Mouse (Mus musculus) heart, adult 2 months (tissue): ENCODE measurements at regions not wholly inside any gene's neighbourhood (a gene's known extent, or its start where the extent isn't known, plus 50 kb on each side); places are given as distances from the start of the nearest gene placed in this dataset.

Experiments
- DNase-seq, 2 experiments: peaks; one replicate each; pipeline ENCODE4 v3.0.0; 2021
- H3K27ac ChIP-seq: fragments of 200-600 bp; 2 replicates; pipeline ENCODE4 v1.8.1; 2022
- H3K27me3 ChIP-seq: fragments of 200-500 bp; 2 replicates; pipeline ENCODE4 v1.6.1; 2012; ENCODE audit warnings: mild to moderate bottlenecking, low read length, inconsistent platforms, mixed read lengths; ENCODE audit not compliant: control insufficient read depth, insufficient read depth
- H3K36me3 ChIP-seq: fragments of 200-500 bp; 2 replicates; pipeline ENCODE4 v1.6.1; 2012; ENCODE audit warnings: low read length, inconsistent platforms; ENCODE audit not compliant: control insufficient read depth, insufficient read depth
- H3K4me1 ChIP-seq: fragments of 200-500 bp; 2 replicates; pipeline ENCODE4 v1.6.1; 2011; ENCODE audit warnings: low read length; ENCODE audit not compliant: control insufficient read depth, insufficient read depth
- H3K4me3 ChIP-seq: fragments of 200-600 bp; 2 replicates; pipeline ENCODE4 v1.8.1; 2022
- H3K79me2 ChIP-seq: fragments of 200-500 bp; replicated peaks from 2 replicates; pipeline ENCODE4 v1.6.1; 2012; ENCODE audit warnings: mild to moderate bottlenecking, inconsistent platforms, low read length, moderate library complexity, mixed read lengths; ENCODE audit not compliant: control insufficient read depth, insufficient read depth
- H3K9ac ChIP-seq: fragments of 200-500 bp; 2 replicates; pipeline ENCODE4 v1.6.1; 2012; ENCODE audit warnings: low read depth, mild to moderate bottlenecking, control low read depth, inconsistent platforms, low read length, mixed read lengths
- CTCF ChIP-seq: fragments of 200-600 bp; IDR thresholded peaks from 2 replicates; pipeline ENCODE4 v1.8.1; 2022; ENCODE audit warnings: antibody characterized with exemption, mild to moderate bottlenecking, moderate library complexity
- EP300 ChIP-seq: fragments of 200-500 bp; IDR thresholded peaks from 2 replicates; pipeline ENCODE4 v1.6.1; 2011; ENCODE audit warnings: low read depth, low read length, control low read depth; ENCODE audit not compliant: insufficient read depth
- POLR2A ChIP-seq: fragments of 200-500 bp; IDR thresholded peaks from 2 replicates; pipeline ENCODE4 v1.6.1; 2011; ENCODE audit warnings: mild to moderate bottlenecking, low read depth, low read length, control low read depth; ENCODE audit not compliant: insufficient read depth
- WGBS: fragments of 180-500 bp; shearing (Covaris S2); methylation state at CpG from one replicate; pipeline ENCODE4 v1.1.7; 2018; 5-methylcytosine and 5-hydroxymethylcytosine counted together
- intact Hi-C: fragments of 180-260 bp; cut with DNase I; formaldehyde crosslinking; loops from one replicate; pipeline ENCODE4 v1.15.1; 2025

- intact Hi-C loops: no loop called here
These were observed 107.2 kb upstream of the Fat1 start for GRCm38 (mm10) chr8:44828026-44828425.

DNA sequence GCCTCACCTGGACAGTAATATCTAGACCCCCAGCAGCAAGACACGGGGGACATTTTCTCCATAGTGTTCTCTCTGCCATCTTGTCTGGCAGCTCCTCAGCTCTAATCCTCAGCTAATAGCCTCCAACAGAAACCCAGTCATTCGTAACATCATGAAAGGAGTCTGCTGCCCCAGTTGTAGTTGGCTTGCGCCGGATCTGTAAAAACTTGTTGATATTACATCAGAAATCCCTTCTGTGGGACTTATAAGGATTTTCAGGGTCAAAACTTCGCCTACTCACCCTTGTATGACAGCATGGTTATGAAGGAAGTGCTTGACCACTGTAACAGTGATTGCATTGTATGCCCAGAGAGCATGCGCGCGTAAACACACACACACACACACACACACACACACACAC is 96.8 kb upstream of the Fat1 start:
- Histone ChIP-seq H3K4me3 (no peak overlapping the region), H3K27ac (no peak overlapping the region), H3K36me3 (no peaks in the 10 kb centered on the region), H3K4me1 (no peaks in the 10 kb centered on the region), H3K9ac (no peak overlapping the region), H3K27me3 (no peaks in the 10 kb centered on the region), H3K79me2 (no peaks in the 10 kb centered on the region)
- DNase-seq: no peak
- TF ChIP-seq CTCF: no peak
- no peak for TF ChIP-seq EP300
- TF ChIP-seq POLR2A: no peak
- intact Hi-C loops: no loop called here
- 91% methylated on average over 8 of the region's 8 CpGs for WGBS

More at GRCm38 (mm10) chr8:44828026-44828425, 107.2 kb upstream of the Fat1 start:
- DNase-seq: no peak
- Histone ChIP-seq H3K36me3 (no peaks in the 10 kb centered on the region), H3K4me1 (no peaks in the 10 kb centered on the region), H3K79me2 (no peaks in the 10 kb centered on the region), H3K4me3 (no peak overlapping the region), H3K27ac (no peak overlapping the region), H3K9ac (no peak overlapping the region), H3K27me3 (no peaks in the 10 kb centered on the region)
- 95% methylated on average over 3 of the region's 3 CpGs for WGBS
- TF ChIP-seq POLR2A (no peak), EP300 (no peak), CTCF (no peak)

DNA sequence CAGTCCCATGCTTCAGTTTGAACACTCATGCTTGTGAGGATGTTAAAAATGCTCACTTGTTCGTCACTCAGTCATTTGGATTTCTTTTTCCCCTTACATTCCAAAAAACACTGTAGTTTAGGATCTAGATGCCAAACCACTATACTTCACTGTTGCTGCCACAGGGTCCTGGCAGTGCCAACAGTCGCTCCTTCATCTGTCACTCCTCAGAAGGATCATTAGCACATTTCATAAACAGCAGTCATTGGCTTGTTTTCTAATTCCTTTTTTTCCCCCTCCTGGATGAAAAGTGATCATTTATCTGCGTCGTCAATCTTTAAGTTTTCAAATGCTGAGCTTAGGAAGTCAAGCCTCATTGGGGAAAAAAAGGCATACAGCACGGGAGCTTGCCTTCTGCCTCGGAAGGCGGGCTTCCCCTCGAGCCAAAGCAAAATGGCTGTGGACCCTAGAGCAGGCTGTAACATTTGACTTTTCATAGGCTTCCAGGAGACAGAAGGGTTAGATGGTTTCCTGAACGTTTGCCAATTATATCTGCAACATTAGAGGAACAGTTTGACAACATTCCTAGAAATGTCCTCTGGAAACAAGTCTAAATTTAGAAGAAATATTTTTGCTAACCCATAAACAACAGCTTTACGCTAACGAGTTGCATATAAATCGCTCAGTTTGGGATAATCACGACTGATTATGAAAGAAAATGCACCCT is 95.6 kb upstream of the Fat1 start:
- no peak overlapping the region for H3K27ac ChIP-seq
- no peak overlapping the region for H3K9ac ChIP-seq
- no peaks in the 10 kb centered on the region for H3K79me2 ChIP-seq
- H3K36me3 ChIP-seq: no peaks in the 10 kb centered on the region
- no peak for DNase-seq
- intact Hi-C loops: no loop called here
- H3K4me1 ChIP-seq: no peaks in the 10 kb centered on the region
- no peaks in the 10 kb centered on the region for H3K27me3 ChIP-seq
- H3K4me3 ChIP-seq: no peak overlapping the region
- 57% methylated on average over 13 of the region's 13 CpGs for WGBS
- TF ChIP-seq EP300 (no peak), CTCF (no peak), POLR2A (no peak)

DNA sequence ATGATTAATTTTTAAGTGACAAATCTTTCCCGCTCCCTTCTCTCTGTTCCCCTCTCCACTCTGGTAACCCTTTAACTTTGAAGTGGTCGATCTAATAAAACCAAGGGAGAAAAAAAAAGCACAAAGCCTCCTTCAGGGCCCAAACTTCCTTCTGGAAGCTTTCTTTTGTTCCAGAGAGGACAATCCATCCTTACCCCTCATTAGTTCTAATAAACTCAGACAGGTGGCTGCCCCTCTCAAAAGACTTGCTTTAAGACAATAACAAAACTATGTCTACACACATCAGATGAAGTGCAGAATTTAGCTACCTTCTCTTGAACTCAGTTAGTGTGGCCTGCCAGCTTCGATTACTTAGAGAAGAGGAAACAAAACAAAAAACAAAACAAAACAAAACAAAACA is 94.6 kb upstream of the Fat1 start:
- intact Hi-C loops: no loop called here
- TF ChIP-seq POLR2A (no peak), EP300 (no peak), CTCF (no peak)
- WGBS: 71% methylated on average over 3 of the region's 3 CpGs
- Histone ChIP-seq H3K4me1 (no peaks in the 10 kb centered on the region), H3K36me3 (no peaks in the 10 kb centered on the region), H3K27ac (no peak overlapping the region), H3K4me3 (no peak overlapping the region), H3K79me2 (no peaks in the 10 kb centered on the region), H3K27me3 (no peaks in the 10 kb centered on the region), H3K9ac (no peak overlapping the region)
- DNase-seq: no peak

DNA sequence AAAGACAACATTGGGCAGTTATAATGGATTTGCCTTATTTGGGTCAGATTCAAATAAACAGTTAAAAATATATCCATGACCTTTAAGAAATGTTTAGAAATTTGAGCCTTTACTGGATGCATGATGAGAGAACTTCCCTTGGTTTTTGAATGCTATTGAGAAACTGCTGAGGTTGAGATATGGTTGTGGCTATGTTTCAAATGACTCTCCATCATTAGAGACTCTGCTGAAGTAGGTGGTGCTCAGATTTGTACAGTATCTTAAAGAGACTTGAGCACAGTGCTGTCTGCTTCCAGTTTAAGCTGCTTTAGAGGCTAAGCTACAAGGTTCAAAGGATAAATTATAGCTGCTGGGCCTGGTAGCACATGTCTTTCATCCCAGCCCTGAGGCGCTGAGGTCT is 90.9 kb upstream of the Fat1 start:
- H3K36me3 ChIP-seq: no peaks in the 10 kb centered on the region
- no peak overlapping the region for H3K27ac ChIP-seq
- H3K27me3 ChIP-seq: no peaks in the 10 kb centered on the region
- no peaks in the 10 kb centered on the region for H3K4me1 ChIP-seq
- DNase-seq: no peak
- intact Hi-C loops: no loop called here
- TF ChIP-seq CTCF (no peak), EP300 (no peak), POLR2A (no peak)
- H3K9ac ChIP-seq: no peak overlapping the region
- 98% methylated on average over 1 of the region's 1 CpGs for WGBS
- no peaks in the 10 kb centered on the region for H3K79me2 ChIP-seq
- H3K4me3 ChIP-seq: no peak overlapping the region

- no peaks in the 10 kb centered on the region for H3K27me3 ChIP-seq
- no peaks in the 10 kb centered on the region for H3K36me3 ChIP-seq
- H3K4me3 ChIP-seq: no peak overlapping the region
- intact Hi-C loops: no loop called here
- WGBS: 57% methylated on average over 4 of the region's 4 CpGs
- no peaks in the 10 kb centered on the region for H3K79me2 ChIP-seq
- H3K27ac ChIP-seq: no peak overlapping the region
- TF ChIP-seq POLR2A: no peak
- no peak for TF ChIP-seq CTCF
- TF ChIP-seq EP300: no peak
- no peaks in the 10 kb centered on the region for H3K4me1 ChIP-seq
- no peak for DNase-seq
- H3K9ac ChIP-seq: no peak overlapping the region
These were observed 83.0 kb upstream of the Fat1 start for GRCm38 (mm10) chr8:44852223-44852622.
